Mouse (Mus musculus) midbrain, embryonic 14.5 days (tissue): ENCODE measurements at regions not wholly inside any gene's neighbourhood (a gene's known extent, or its start where the extent isn't known, plus 50 kb on each side); places are given as distances from the start of the nearest gene placed in this dataset.

Source experiments
- ATAC-seq: fragments of 200-750 bp; cut with Nextera tagmentation; 2 replicates; pipeline ENCODE4 v1.8.0; 2017; ENCODE audit warnings: moderate number of reproducible peaks, moderate library complexity; ENCODE audit not compliant: low FRiP score, low TSS enrichment
- DNase-seq: peaks from one replicate; pipeline ENCODE4 v3.0.0-alpha.2; 2015
- H3K27ac ChIP-seq: fragments of 300-500 bp; sonication (generic); replicated peaks from 2 replicates; pipeline ENCODE4 v1.5.1; 2014; ENCODE audit warnings: mild to moderate bottlenecking, low read depth, low read length, moderate library complexity
- H3K27me3 ChIP-seq: fragments of 300-500 bp; sonication (generic); 2 replicates; pipeline ENCODE4 v1.6.1; 2014; ENCODE audit warnings: low read length, control low read depth, mixed read lengths; ENCODE audit not compliant: control insufficient read depth, insufficient read depth
- H3K36me3 ChIP-seq: fragments of 300-500 bp; sonication (generic); 2 replicates; pipeline ENCODE4 v1.6.1; 2014; ENCODE audit warnings: low read length, control low read depth; ENCODE audit not compliant: control insufficient read depth, insufficient read depth
- H3K4me1 ChIP-seq: fragments of 300-500 bp; sonication (generic); 2 replicates; pipeline ENCODE4 v1.6.1; 2014; ENCODE audit warnings: mild to moderate bottlenecking, antibody characterized with exemption, low read length, control low read depth; ENCODE audit not compliant: control insufficient read depth, insufficient read depth
- H3K4me2 ChIP-seq: fragments of 300-500 bp; sonication (generic); 2 replicates; pipeline ENCODE4 v1.6.1; 2014; ENCODE audit warnings: mild to moderate bottlenecking, low read length, moderate library complexity
- H3K4me3 ChIP-seq: fragments of 300-500 bp; sonication (generic); replicated peaks from 2 replicates; pipeline ENCODE4 v1.5.1; 2014; ENCODE audit warnings: low read depth, low read length
- H3K9ac ChIP-seq: fragments of 300-500 bp; sonication (generic); replicated peaks from 2 replicates; pipeline ENCODE4 v1.6.1; 2014; ENCODE audit warnings: mild to moderate bottlenecking, low read length, moderate library complexity
- H3K9me3 ChIP-seq: fragments of 300-500 bp; sonication (generic); 2 replicates; pipeline ENCODE4 v1.6.1; 2016; ENCODE audit warnings: low read length, control low read depth, mixed read lengths; ENCODE audit not compliant: control insufficient read depth
- WGBS: fragments of 180-500 bp; shearing (Covaris S2); extraction: QIAGEN DNeasy Blood & Tissue Kit; methylation state at CpG from one replicate; pipeline ENCODE4 v1.1.7; 2014; 5-methylcytosine and 5-hydroxymethylcytosine counted together

- no peak overlapping the region for H3K9ac ChIP-seq
- no peaks in the 10 kb centered on the region for H3K4me1 ChIP-seq
- DNase-seq (no peak), ATAC-seq (no peak)
- no peak overlapping the region for H3K4me2 ChIP-seq
- no peak overlapping the region for H3K27ac ChIP-seq
- H3K27me3 ChIP-seq = no peaks in the 10 kb centered on the region
- WGBS = 61% methylated on average over 3 of the region's 3 CpGs
- 0 out of 2 replicates have a peak, but pooled peaks cover 2% of the 10 kb centered on the region for H3K9me3 ChIP-seq
- H3K36me3 ChIP-seq = no peaks in the 10 kb centered on the region
- no peak overlapping the region for H3K4me3 ChIP-seq
Measured at GRCm38 (mm10) chr11:6738581-6738980, 80.3 kb downstream of the Ramp3 start.

GRCm38 (mm10) chr11:6738163-6738562, 79.8 kb downstream of the Ramp3 start:
- Histone ChIP-seq H3K27me3 (no peaks in the 10 kb centered on the region), H3K9me3 (0 out of 2 replicates have a peak, but pooled peaks cover 2% of the 10 kb centered on the region), H3K4me3 (no peak overlapping the region), H3K27ac (no peak overlapping the region), H3K4me1 (no peaks in the 10 kb centered on the region), H3K4me2 (no peak overlapping the region), H3K9ac (no peak overlapping the region), H3K36me3 (no peaks in the 10 kb centered on the region)
- ATAC-seq (no peak), DNase-seq (peak; percentile 28)
- 72% methylated on average over 3 of the region's 3 CpGs for WGBS

GRCm38 (mm10) chr11:6734746-6735430, 76.6 kb downstream of the Ramp3 start:
- ATAC-seq = no peak
- H3K9ac ChIP-seq = no peak overlapping the region
- no peaks in the 10 kb centered on the region for H3K27me3 ChIP-seq
- no peaks in the 10 kb centered on the region for H3K4me1 ChIP-seq
- H3K9me3 ChIP-seq = 0 out of 2 replicates have a peak, but pooled peaks cover 2% of the 10 kb centered on the region
- no peak overlapping the region for H3K4me2 ChIP-seq
- no peaks in the 10 kb centered on the region for H3K36me3 ChIP-seq
- WGBS = 88% methylated on average over 7 of the region's 7 CpGs
- DNase-seq = no peak
- H3K4me3 ChIP-seq = no peak overlapping the region
- no peak overlapping the region for H3K27ac ChIP-seq

- DNase-seq = peak; percentile 64
- Histone ChIP-seq H3K4me3 (no peak overlapping the region), H3K4me2 (no peak overlapping the region), H3K27me3 (no peaks in the 10 kb centered on the region), H3K4me1 (no peaks in the 10 kb centered on the region), H3K36me3 (no peaks in the 10 kb centered on the region), H3K27ac (no peak overlapping the region), H3K9me3 (no peaks in the 10 kb centered on the region), H3K9ac (no peak overlapping the region)
- no peak for ATAC-seq
- WGBS = 69% methylated on average over 5 of the region's 5 CpGs
Measured at GRCm38 (mm10) chr11:6731505-6731904, 73.2 kb downstream of the Ramp3 start.
